Comparison of ENCODE assay signal across 8 mouse cellular contexts in genomic region chr4:129239075-129239474, GRCm38 (mm10). TPM values are rescaled to one million over a fixed set of nuclear protein-coding genes. Genes with fewer than 3 reads are reported as not detected.
DNase-seq lines count a peak whose midpoint lies in the region; ATAC-seq and TF ChIP-seq lines count a peak whose summit lies in the region.

No protein-coding gene starts in this region.

- peak; percentile 94 for DNase-seq in G1E (ENCODE audit: low spot score)
- DNase-seq in c-Kit-positive CD71-positive TER-119-negative erythroid progenitor cells, embryonic 14.5 days (ENCODE audit: low read depth), result peak; percentile 58
- peak; percentile 91 for DNase-seq in hindbrain, embryonic 11.5 days (ENCODE audit: low spot score)
- DNase-seq in layer of hippocampus, postnatal 10 days (ENCODE audit: low spot score in 2 of 2), result peak; percentile 69 to 84
- DNase-seq in lung, postnatal 0 days (ENCODE audit: low spot score), result peak; percentile 88
- DNase-seq in ovary, postnatal 36 days (ENCODE audit: low spot score), result peak; percentile 83
- peak; percentile 86 for DNase-seq in urinary bladder, postnatal 14 days (ENCODE audit: low spot score)

- 0 out of 2 replicates have a peak overlapping the region, but pooled peaks have one; percentile 47 for H3K27ac ChIP-seq in hindbrain, embryonic 11.5 days (ENCODE audit: low read depth, low read length)
- no peak overlapping the region for H3K27ac ChIP-seq in lung, postnatal 0 days (ENCODE audit: low read length)

- peak; percentile 41 for ATAC-seq in G1E (ENCODE audit: extremely low read depth, insufficient number of reproducible peaks, low FRiP score, poor library complexity, severe bottlenecking)
- peak; percentile 77 for ATAC-seq in erythroid progenitor cell, adult 5-6 weeks (replicated peaks; ENCODE audit: low FRiP score, poor library complexity, severe bottlenecking)
- ATAC-seq in hindbrain, embryonic 11.5 days (ENCODE audit: low FRiP score), result peak; percentile 90
- ATAC-seq in lung, postnatal 0 days, result peak; percentile 80

- H3K9ac ChIP-seq in hindbrain, embryonic 11.5 days (ENCODE audit: low read depth, low read length), result peak overlapping the region; percentile 66
- H3K9ac ChIP-seq in lung, postnatal 0 days (replicated peaks; ENCODE audit: low read depth), result peak overlapping the region; percentile 19; the same call in 1 of the 2 replicates

- peaks cover 89% of the 10 kb centered on the region for H3K4me1 ChIP-seq in G1E (ENCODE audit: insufficient read depth, low read depth, low read length)
- peaks cover 6% of the 10 kb centered on the region for H3K4me1 ChIP-seq in hindbrain, embryonic 11.5 days (replicated peaks; ENCODE audit: control insufficient read depth, insufficient read depth, low read length)
- peaks cover 17% of the 10 kb centered on the region; the same call in 1 of the 2 replicates for H3K4me1 ChIP-seq in lung, postnatal 0 days (ENCODE audit: insufficient read depth, low read depth, low read length)

- TF ChIP-seq EP300 in lung, postnatal 0 days (IDR thresholded peaks at IDR 0.05), result no peak

- H3K4me3 ChIP-seq in G1E (ENCODE audit: low read depth, low read length), result peak overlapping the region; percentile 86
- H3K4me3 ChIP-seq in hindbrain, embryonic 11.5 days (ENCODE audit: low read depth, low read length), result peak overlapping the region; percentile 79
- peak overlapping the region; percentile 47 for H3K4me3 ChIP-seq in lung, postnatal 0 days (ENCODE audit: low read depth, low read length)

- H3K9me3 ChIP-seq in G1E (replicated peaks), result no peaks in the 10 kb centered on the region
- no peaks in the 10 kb centered on the region for H3K9me3 ChIP-seq in hindbrain, embryonic 11.5 days (ENCODE audit: control insufficient read depth, low read length)
- H3K9me3 ChIP-seq in lung, postnatal 0 days (ENCODE audit: low read length), result no peaks in the 10 kb centered on the region

- no peaks in the 10 kb centered on the region for H3K27me3 ChIP-seq in G1E (ENCODE audit: insufficient read depth, low read length)
- no peaks in the 10 kb centered on the region for H3K27me3 ChIP-seq in hindbrain, embryonic 11.5 days (ENCODE audit: control insufficient read depth, insufficient read depth, low read length)
- no peaks in the 10 kb centered on the region; the same call in 1 of the 2 replicates for H3K27me3 ChIP-seq in lung, postnatal 0 days (replicated peaks; ENCODE audit: insufficient read depth, low read length)

- H3K36me3 ChIP-seq in G1E (replicated peaks), result peaks cover 56% of the 10 kb centered on the region
- H3K36me3 ChIP-seq in hindbrain, embryonic 11.5 days (ENCODE audit: control insufficient read depth, insufficient read depth, low read length), result no peaks in the 10 kb centered on the region
- no peaks in the 10 kb centered on the region for H3K36me3 ChIP-seq in lung, postnatal 0 days (ENCODE audit: insufficient read depth, low read length)

- TF ChIP-seq CTCF in G1E (IDR thresholded peaks at IDR 0.05; ENCODE audit: low read depth, low read length), result no peak
- no peak for TF ChIP-seq CTCF in lung, postnatal 0 days (IDR thresholded peaks at IDR 0.05)

- 0% methylated on average over 12 of the region's 29 CpGs for WGBS in hindbrain, embryonic 11.5 days
- 1% methylated on average over 14 of the region's 29 CpGs for WGBS in lung, postnatal 0 days

- peak overlapping the region; percentile 89 for H3K4me2 ChIP-seq in hindbrain, embryonic 11.5 days (replicated peaks; ENCODE audit: low read depth, low read length)
- peak overlapping the region; percentile 91 for H3K4me2 ChIP-seq in lung, postnatal 0 days (replicated peaks; ENCODE audit: low read depth, low read length)

RNA-seq across cellular contexts. Expression of gene C77080, which starts 22.1 kb away (rescaled TPM):
- total RNA-seq in G1E (2014; fragmentation: Nextera tagmentation) (67.9 and 76.6 TPM in 2 replicates), G1E (2017) (22.0 and 23.6 TPM in 2 replicates)
- 182 and 196 TPM in 2 replicates for polyA plus RNA-seq in G1E (2012)
- total RNA-seq in erythroid progenitor cell, adult 5-6 weeks (2015; ENCODE audit: low replicate concordance), result not detected in 2 replicates
- not detected in 2 replicates for total RNA-seq in erythroid progenitor cell, adult 5-6 weeks (2017; ENCODE audit: low replicate concordance)
- polyA plus RNA-seq in hindbrain, embryonic 11.5 days (2014; fragmentation: Nextera tagmentation; extraction: Ambion mirVana), result 3.2 and 3.6 TPM in 2 replicates
- total RNA-seq in layer of hippocampus, postnatal 10 days (2021), result 10 to 100 TPM; 11.4 to 12.1 TPM
- 6.7 and 7.9 TPM in 2 replicates for polyA plus RNA-seq in lung, postnatal 0 days (2015; fragmentation: Nextera tagmentation; extraction: Ambion mirVana)

RNA-seq across cellular contexts. Expression of gene Sync, which starts 48.3 kb away (rescaled TPM):
- total RNA-seq in G1E (2014; fragmentation: Nextera tagmentation), result 17.2 and 18.7 TPM in 2 replicates
- 2.1 TPM in 2 replicates for total RNA-seq in G1E (2017)
- 6.1 and 6.9 TPM in 2 replicates for polyA plus RNA-seq in G1E (2012)
- not detected in 2 replicates for total RNA-seq in erythroid progenitor cell, adult 5-6 weeks (2015; ENCODE audit: low replicate concordance)
- not detected in 2 replicates for total RNA-seq in erythroid progenitor cell, adult 5-6 weeks (2017; ENCODE audit: low replicate concordance)
- polyA plus RNA-seq in hindbrain, embryonic 11.5 days (2014; fragmentation: Nextera tagmentation; extraction: Ambion mirVana), result 0.56 and 0.99 TPM in 2 replicates
- 1 to 10 TPM; 1.6 to 1.7 TPM for total RNA-seq in layer of hippocampus, postnatal 10 days (2021)
- 0.80 and 0.98 TPM in 2 replicates for polyA plus RNA-seq in lung, postnatal 0 days (2015; fragmentation: Nextera tagmentation; extraction: Ambion mirVana)

RNA-seq across cellular contexts. Expression of gene Yars, which starts 49.5 kb away (rescaled TPM):
- total RNA-seq in G1E (2014; fragmentation: Nextera tagmentation), result 106 and 115 TPM in 2 replicates
- 74.5 and 79.1 TPM in 2 replicates for total RNA-seq in G1E (2017)
- 65.8 and 74.8 TPM in 2 replicates for polyA plus RNA-seq in G1E (2012)
- 21.0 and 29.9 TPM in 2 replicates for total RNA-seq in erythroid progenitor cell, adult 5-6 weeks (2015; ENCODE audit: low replicate concordance)
- 25.3 and 61.2 TPM in 2 replicates for total RNA-seq in erythroid progenitor cell, adult 5-6 weeks (2017; ENCODE audit: low replicate concordance)
- 102 and 109 TPM in 2 replicates for polyA plus RNA-seq in hindbrain, embryonic 11.5 days (2014; fragmentation: Nextera tagmentation; extraction: Ambion mirVana)
- 100 to 1,000 TPM in 1 of 2 experiments, 10 to 100 TPM in 1; 99.0 to 109 TPM for total RNA-seq in layer of hippocampus, postnatal 10 days (2021)
- 26.4 and 27.1 TPM in 2 replicates for polyA plus RNA-seq in lung, postnatal 0 days (2015; fragmentation: Nextera tagmentation; extraction: Ambion mirVana)

RNA-seq across cellular contexts. Expression of gene S100pbp, which starts 49.5 kb away (rescaled TPM):
- total RNA-seq in G1E (2014; fragmentation: Nextera tagmentation) (124 and 145 TPM in 2 replicates), G1E (2017) (47.9 and 57.6 TPM in 2 replicates)
- 3.4 and 4.5 TPM in 2 replicates for polyA plus RNA-seq in G1E (2012)
- total RNA-seq in erythroid progenitor cell, adult 5-6 weeks (2015; ENCODE audit: low replicate concordance), result 6.8 and 29.8 TPM in 2 replicates
- total RNA-seq in erythroid progenitor cell, adult 5-6 weeks (2017; ENCODE audit: low replicate concordance), result 8.1 and 11.6 TPM in 2 replicates
- polyA plus RNA-seq in hindbrain, embryonic 11.5 days (2014; fragmentation: Nextera tagmentation; extraction: Ambion mirVana), result 19.9 and 20.7 TPM in 2 replicates
- total RNA-seq in layer of hippocampus, postnatal 10 days (2021), result 10 to 100 TPM; 36.8 to 37.0 TPM
- 7.3 and 7.5 TPM in 2 replicates for polyA plus RNA-seq in lung, postnatal 0 days (2015; fragmentation: Nextera tagmentation; extraction: Ambion mirVana)

Comparison
In these comparisons a context has a peak if more than half of its experiments do, and no peak if none do; other contexts are left out.
1. RNA of gene C77080, which starts 22.1 kb away (total RNA-seq): 22.0 to 76.6 TPM in G1E and 11.4 to 12.1 TPM in layer of hippocampus, postnatal 10 days; not detected in erythroid progenitor cell, adult 5-6 weeks; every median in the first group is over 10 times any median in the second.
2. Peak in every context shown above with its lines, with median percentiles within 50 percentile points of each other: ATAC-seq, DNase-seq and H3K4me3 ChIP-seq.